Mouse (Mus musculus): ENCODE measurements around the gene Vps35l.

- TF ChIP-seq CTCF (IDR thresholded peaks at IDR 0.05; ENCODE audit: low read depth, low read length) = no peak
- no peak for TF ChIP-seq POLR2AphosphoS5 (IDR thresholded peaks at IDR 0.05; ENCODE audit: insufficient replicate concordance, low read depth, low read length)
Measured at GRCm38 (mm10) chr7:118865362-118865761, 125.3 kb downstream of the Vps35l start.

Measured in G1E (cell line).